Comparison of ENCODE assay signal across 8 mouse cellular contexts in genomic region chr5:90930546-90930945, GRCm38 (mm10). TPM values are rescaled to one million over a fixed set of nuclear protein-coding genes. Genes with fewer than 3 reads are reported as not detected.
A peak's percentile ranks its signal among the peaks of the same experiment; 100 is the strongest.
DNase-seq lines count a peak whose midpoint lies in the region; ATAC-seq and TF ChIP-seq lines count a peak whose summit lies in the region.

No protein-coding gene starts in this region.

- peak; percentile 9 for DNase-seq in adrenal gland, postnatal 14 days
- no peak for DNase-seq in adrenal gland, adult 8-10 months
- no peak for DNase-seq in testis, postnatal 10 days (ENCODE audit: low spot score)
- DNase-seq in stomach, postnatal 0 days (ENCODE audit: low spot score) = no peak
- DNase-seq in adrenal gland, adult 18-20 months (ENCODE audit: low spot score in 2 of 2) = no peak
- no peak for DNase-seq in kidney, postnatal 10 days

- no peaks in the 10 kb centered on the region for H3K27me3 ChIP-seq in testis, adult 2 months (ENCODE audit: control insufficient read depth, insufficient read depth, low read length)
- H3K27me3 ChIP-seq in liver, embryonic 12.5 days (replicated peaks) = no peaks in the 10 kb centered on the region
- no peaks in the 10 kb centered on the region for H3K27me3 ChIP-seq in stomach, postnatal 0 days (ENCODE audit: control insufficient read depth, insufficient read depth, low read length)

- peak overlapping the region; percentile 51; the same call in 1 of the 2 replicates for H3K27ac ChIP-seq in testis, adult 2 months (ENCODE audit: control insufficient read depth, insufficient read depth, low read depth, low read length)
- H3K27ac ChIP-seq in liver, embryonic 12.5 days = peak overlapping the region; percentile 86; the same call in 1 of the 2 replicates
- H3K27ac ChIP-seq in stomach, postnatal 0 days (replicated peaks) = peak overlapping the region; percentile 98

- no peaks in the 10 kb centered on the region for H3K36me3 ChIP-seq in testis, adult 2 months (ENCODE audit: control insufficient read depth, insufficient read depth, low read length)
- peaks cover 6% of the 10 kb centered on the region; the same call in 1 of the 2 replicates for H3K36me3 ChIP-seq in liver, embryonic 12.5 days
- no peaks in the 10 kb centered on the region for H3K36me3 ChIP-seq in stomach, postnatal 0 days (ENCODE audit: control insufficient read depth, insufficient read depth, low read length)

- whole genome bisulfite sequencing in liver, embryonic 12.5 days (ENCODE audit: insufficient replicate concordance) = 62% methylated on average over 2 of the region's 2 CpGs
- 35% methylated on average over 2 of the region's 2 CpGs for WGBS in stomach, postnatal 0 days

- peak overlapping the region; percentile 82 for H3K4me2 ChIP-seq in liver, embryonic 12.5 days
- peak overlapping the region; percentile 72 for H3K4me2 ChIP-seq in stomach, postnatal 0 days (replicated peaks; ENCODE audit: low read depth)

- no peaks in the 10 kb centered on the region for H3K9me3 ChIP-seq in liver, embryonic 12.5 days (replicated peaks)
- H3K9me3 ChIP-seq in stomach, postnatal 0 days (ENCODE audit: control insufficient read depth, low read length) = no peaks in the 10 kb centered on the region

- peaks cover 4% of the 10 kb centered on the region for H3K4me1 ChIP-seq in testis, adult 2 months (ENCODE audit: control insufficient read depth, insufficient read depth, low read length)
- H3K4me1 ChIP-seq in liver, embryonic 12.5 days = peaks cover 17% of the 10 kb centered on the region
- H3K4me1 ChIP-seq in stomach, postnatal 0 days (replicated peaks; ENCODE audit: control insufficient read depth, insufficient read depth) = no peaks in the 10 kb centered on the region

- TF ChIP-seq EP300 in stomach, postnatal 0 days (optimal IDR thresholded peaks at IDR 0.05) = no peak

- H3K9ac ChIP-seq in liver, embryonic 12.5 days = peak overlapping the region; percentile 85
- peak overlapping the region; percentile 94 for H3K9ac ChIP-seq in stomach, postnatal 0 days (ENCODE audit: low read length)

- H3K4me3 ChIP-seq in testis, adult 2 months (ENCODE audit: control insufficient read depth, low read depth, low read length) = peak overlapping the region; percentile 90
- peak overlapping the region; percentile 77 for H3K4me3 ChIP-seq in liver, embryonic 12.5 days
- H3K4me3 ChIP-seq in stomach, postnatal 0 days (ENCODE audit: low read depth, low read length) = peak overlapping the region; percentile 66

- no peak for TF ChIP-seq POLR2A in testis, adult 2 months (IDR thresholded peaks at IDR 0.05; ENCODE audit: control insufficient read depth, low read depth, low read length)

- TF ChIP-seq CTCF in testis, adult 2 months (IDR thresholded peaks at IDR 0.05; ENCODE audit: control insufficient read depth, insufficient read depth, insufficient replicate concordance, low read depth, low read length) = no peak
- no peak for TF ChIP-seq CTCF in stomach, postnatal 0 days (IDR thresholded peaks at IDR 0.05; ENCODE audit: low read depth)

- ATAC-seq in liver, embryonic 12.5 days = 0 out of 2 replicates have a peak, but pooled peaks have one; percentile 27
- no peak for ATAC-seq in stomach, postnatal 0 days (ENCODE audit: low FRiP score, low TSS enrichment)

RNA-seq across cellular contexts. Expression of gene Mthfd2l, which starts 0.4 kb away (rescaled TPM):
- 15.3 and 16.7 TPM in 2 replicates for total RNA-seq in adrenal gland, postnatal 14 days (2021)
- 10 to 100 TPM; 15.7 to 20.5 (median 18.5) TPM for total RNA-seq in adrenal gland, adult 8-10 months (2022)
- 4.7 and 5.6 TPM in 2 replicates for polyA plus RNA-seq in testis, adult 2 months (2012; rRNA removed)
- polyA plus RNA-seq in liver, embryonic 12.5 days (2016; fragmentation: Nextera tagmentation; extraction: Ambion mirVana) = 11.4 and 13.9 TPM in 2 replicates
- polyA plus RNA-seq in stomach, postnatal 0 days (2015; fragmentation: Nextera tagmentation; extraction: Ambion mirVana) = 44.2 and 45.5 TPM in 2 replicates
- 10 to 100 TPM; 19.6 to 20.6 TPM for total RNA-seq in adrenal gland, adult 18-20 months (2021)

RNA-seq across cellular contexts. Expression of gene Cxcl2, which starts 26.9 kb away (rescaled TPM):
- 0.30 TPM in 1 of 2 replicates, not detected in the other for total RNA-seq in adrenal gland, postnatal 14 days (2021)
- total RNA-seq in adrenal gland, adult 8-10 months (2022) = 1 to 10 TPM in 1 of 4 experiments, under 1 TPM in 3; 0.22 to 1.1 (median 0.62) TPM
- not detected in 2 replicates for polyA plus RNA-seq in testis, adult 2 months (2012; rRNA removed)
- 0.44 TPM in 1 of 2 replicates, not detected in the other for polyA plus RNA-seq in liver, embryonic 12.5 days (2016; fragmentation: Nextera tagmentation; extraction: Ambion mirVana)
- 0.15 and 0.16 TPM in 2 replicates for polyA plus RNA-seq in stomach, postnatal 0 days (2015; fragmentation: Nextera tagmentation; extraction: Ambion mirVana)
- under 1 TPM in 1 of 2 experiments, not detected in 1; 0.32 TPM for total RNA-seq in adrenal gland, adult 18-20 months (2021)

RNA-seq across cellular contexts. Expression of gene Cxcl1, which starts 39.5 kb away (rescaled TPM):
- total RNA-seq in adrenal gland, postnatal 14 days (2021) = 0.86 and 1.3 TPM in 2 replicates
- 1 to 10 TPM in 1 of 4 experiments, under 1 TPM in 3; 0.49 to 2.1 (median 0.67) TPM for total RNA-seq in adrenal gland, adult 8-10 months (2022)
- 0.24 and 0.36 TPM in 2 replicates for polyA plus RNA-seq in testis, adult 2 months (2012; rRNA removed)
- 0.21 and 0.24 TPM in 2 replicates for polyA plus RNA-seq in liver, embryonic 12.5 days (2016; fragmentation: Nextera tagmentation; extraction: Ambion mirVana)
- 0.38 and 0.93 TPM in 2 replicates for polyA plus RNA-seq in stomach, postnatal 0 days (2015; fragmentation: Nextera tagmentation; extraction: Ambion mirVana)
- total RNA-seq in adrenal gland, adult 18-20 months (2021) = 1 to 10 TPM in 1 of 2 experiments, under 1 TPM in 1; 0.86 to 1.5 TPM
